Mouse (Mus musculus): Measurements from ENCODE around the gene Npm3.

DNA sequence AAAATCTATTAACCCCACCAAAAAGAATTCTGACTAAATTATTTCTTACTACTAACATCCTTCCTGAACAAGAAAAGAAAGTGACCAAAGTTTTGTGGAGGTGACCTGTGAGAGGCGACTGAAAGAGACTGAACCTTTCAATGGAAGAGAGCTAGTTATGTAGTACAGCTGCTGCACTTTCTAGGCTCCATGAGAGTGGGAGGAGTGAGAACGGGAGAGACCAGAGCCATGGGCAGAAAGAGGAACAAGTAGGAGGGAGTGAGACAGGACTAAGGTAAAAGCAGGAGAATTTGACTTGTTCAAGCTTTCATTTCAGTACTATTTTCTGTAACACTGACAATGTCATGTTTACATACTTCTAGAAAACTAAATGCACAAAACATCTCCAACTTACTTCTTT lies 26.1 kb upstream of the Npm3 start:
- TF ChIP-seq CTCF (IDR thresholded peaks at IDR 0.05; ENCODE audit: control insufficient read depth, insufficient read depth, low read length) (no peak), POLR2A (IDR thresholded peaks at IDR 0.05; ENCODE audit: borderline replicate concordance, control insufficient read depth, low read depth, low read length) (no peak)
